Mouse (Mus musculus) subcutaneous adipose tissue, adult 2 months (tissue): ENCODE measurements around the gene Celsr2. TPM values are rescaled to one million over a fixed set of nuclear protein-coding genes. Genes with fewer than 3 reads are reported as not detected.

Experiments used
- polyA plus RNA-seq: library from polyadenylated mRNA; depleted of rRNA; stranded (reverse); fragments of >200 nt; gene quantifications from 2 replicates; pipeline ENCODE4 v1.2.3, GENCODE M21; 2012; ENCODE audit warnings: low replicate concordance; rRNA removed

The Celsr2 gene
- 5.4 and 20.9 TPM in 2 replicates for polyA plus RNA-seq

DNA sequence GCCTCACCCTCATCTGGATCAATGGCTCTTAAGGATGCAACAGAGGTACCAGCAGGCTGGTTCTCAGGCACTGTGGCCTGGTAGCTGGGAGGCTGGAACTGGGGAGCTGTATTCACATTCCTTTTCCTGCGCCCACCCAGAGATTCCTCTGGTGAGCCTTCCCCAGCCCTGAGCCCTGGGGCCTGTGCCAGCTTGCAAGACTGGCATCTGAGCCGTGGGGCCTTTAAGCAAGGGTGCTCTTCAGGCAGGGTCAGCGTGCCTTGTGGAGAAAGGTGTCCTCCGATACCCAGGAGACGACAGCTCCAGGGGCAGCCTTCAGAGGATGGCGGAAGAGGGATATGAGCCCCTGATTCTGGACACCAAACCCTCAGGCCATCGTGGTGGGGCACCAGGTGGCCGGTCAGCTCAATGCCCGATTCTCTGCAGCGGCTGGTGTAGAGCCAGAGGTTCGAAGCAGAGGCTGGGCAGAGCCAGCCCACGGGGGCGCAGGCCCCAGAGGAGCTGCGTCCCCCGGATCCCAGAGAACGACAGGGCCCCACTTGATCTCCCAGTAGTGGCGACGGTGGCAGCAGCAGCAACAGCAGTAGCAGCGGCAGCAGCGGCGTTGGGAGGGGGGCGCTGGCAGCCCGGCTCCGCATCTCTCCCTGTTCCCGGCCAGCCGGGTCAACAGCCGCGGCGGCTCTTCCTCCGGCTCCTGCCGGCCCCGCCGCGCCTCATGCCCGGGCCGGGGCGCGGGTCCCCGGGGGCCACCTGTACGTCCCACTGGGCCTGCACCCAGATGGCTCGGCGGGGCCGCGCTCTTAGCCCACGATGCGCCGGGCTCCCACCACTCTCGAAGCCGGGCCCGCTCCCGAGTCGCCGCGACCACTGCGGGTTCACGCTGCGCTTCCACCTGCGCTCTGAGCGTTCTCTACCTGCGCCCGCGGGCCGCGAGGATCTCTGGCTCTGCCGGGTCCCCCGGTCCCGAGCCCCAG lies at the start of gene Celsr2:
TSS of gene Celsr2 (minus strand) at position 696 of the 974 bp plus-strand sequence.

DNA sequence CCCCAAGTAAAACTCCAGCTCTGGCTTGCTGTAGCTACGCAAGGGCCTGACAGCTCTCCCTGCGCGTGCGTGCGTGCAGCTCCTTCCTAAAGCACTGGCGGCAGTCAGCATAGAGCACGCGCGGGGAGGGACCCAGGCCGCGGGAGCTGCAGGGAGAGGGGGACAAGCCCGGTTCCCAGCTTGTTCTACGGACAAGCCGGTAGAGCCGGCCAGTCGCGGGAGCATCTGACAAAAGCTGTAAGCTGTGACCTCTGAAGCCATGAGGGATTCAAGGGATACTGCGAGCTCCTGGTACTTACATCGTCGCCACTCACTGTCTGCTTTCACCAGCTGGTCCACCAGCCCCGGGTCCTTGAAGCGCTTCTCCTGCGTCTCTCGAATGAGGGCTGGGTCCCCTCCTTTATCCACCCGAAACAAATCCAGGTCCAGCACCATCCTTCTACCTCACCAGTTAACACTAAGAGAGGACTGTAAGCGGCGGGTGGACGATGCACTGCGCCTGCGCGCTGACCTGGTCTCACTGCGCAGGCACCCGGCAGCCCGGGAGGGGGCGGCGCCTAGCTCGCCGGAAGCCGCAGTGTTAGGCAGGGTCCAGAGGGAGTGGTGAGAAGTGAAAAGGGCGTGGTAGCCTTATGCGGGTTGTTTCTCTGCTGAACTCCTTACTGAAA lies 29.5 kb upstream of the Celsr2 start, which contains the start of gene Sars:
TSS of gene Sars (minus strand) at position 512 of the 668 bp plus-strand sequence.

DNA sequence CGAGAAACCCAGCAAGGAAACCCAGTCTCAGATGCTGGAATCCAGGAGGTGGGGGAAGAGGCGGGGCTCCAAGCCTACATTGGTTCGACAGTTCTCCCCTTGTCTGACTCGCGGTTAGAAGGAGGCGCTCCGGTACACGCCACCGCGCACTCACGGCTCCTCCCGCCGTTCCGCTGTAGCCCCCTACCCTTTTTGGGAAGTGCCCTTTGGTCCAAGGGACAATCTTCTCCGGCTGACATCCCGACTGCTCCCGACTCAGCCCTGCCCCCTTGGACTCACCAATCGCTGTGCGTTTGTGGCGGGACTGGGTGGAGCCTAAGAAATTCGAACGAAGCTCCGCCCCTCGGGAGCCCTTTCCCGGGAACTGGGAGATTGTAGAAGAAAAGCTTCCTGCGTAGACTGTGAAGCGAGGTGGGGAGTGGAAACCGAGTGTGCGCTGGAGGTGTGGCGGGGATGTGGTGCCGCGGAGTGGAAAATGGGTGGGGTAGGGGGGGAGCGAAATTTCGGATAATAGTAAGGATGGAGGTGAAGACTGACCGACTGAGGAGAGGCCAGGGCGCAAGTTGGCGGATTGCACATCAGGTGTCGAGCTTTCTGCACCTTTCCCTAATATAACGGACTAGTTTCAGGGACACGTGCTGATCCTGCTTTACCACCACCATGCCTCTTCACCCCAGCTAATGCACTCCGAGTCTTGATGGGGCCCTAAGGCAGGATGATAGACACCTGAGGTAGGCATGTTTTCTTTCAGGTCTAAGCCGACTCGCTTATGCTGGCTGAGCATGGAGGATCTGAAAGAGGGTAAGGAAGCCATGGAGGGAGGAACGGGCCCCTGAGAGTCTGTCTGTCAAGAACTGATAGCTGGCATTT lies 31.6 kb downstream of the Celsr2 start, which contains the start of gene Psrc1:
TSS of gene Psrc1 (plus strand) at position 355 of the 870 bp plus-strand sequence.

DNA sequence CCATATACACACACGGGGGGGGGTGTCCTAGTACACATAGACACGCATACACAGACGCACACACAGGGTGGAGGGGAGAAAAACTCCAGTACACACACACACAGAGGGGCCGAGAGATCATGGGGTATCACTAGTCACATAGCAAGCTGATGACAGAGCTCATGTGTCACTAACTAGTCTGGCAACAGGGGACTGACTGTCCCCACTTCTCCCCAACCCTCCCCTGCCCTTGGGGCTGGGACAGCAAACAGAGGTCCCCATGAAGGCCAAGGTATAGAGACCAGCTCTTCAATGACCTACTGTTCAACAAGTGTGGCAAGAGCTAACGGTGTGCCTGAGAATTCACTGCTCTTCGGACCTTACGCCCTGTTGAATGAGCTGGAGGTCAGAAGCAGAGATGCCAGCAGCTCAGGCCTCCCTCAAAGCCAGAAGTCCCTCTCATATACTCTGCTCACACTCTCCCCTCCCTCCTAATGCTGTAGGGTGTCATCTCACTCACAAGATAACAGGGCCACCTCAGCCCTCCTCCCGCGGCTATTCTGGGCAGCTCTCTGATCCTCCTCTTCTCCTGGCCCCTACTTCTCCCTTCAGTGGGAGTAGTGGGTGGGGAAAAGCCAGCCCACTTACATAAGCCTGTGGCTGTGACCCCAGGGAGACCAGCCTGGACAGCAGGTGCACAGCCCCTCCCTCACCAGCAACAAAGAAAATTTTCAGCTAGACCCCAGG lies 50.9 kb downstream of the Celsr2 start, which contains the start of gene Mybphl:
TSS of gene Mybphl (plus strand) at position 642 of the 726 bp plus-strand sequence.

Other genes with a start within 250 kb of the Celsr2 start
- 9.1 and 22.1 TPM in 2 replicates for gene Amigo1, start 229.2 kb downstream of the Celsr2 start, polyA plus RNA-seq
- 6.8 and 8.5 TPM in 2 replicates for gene Cyb561d1, start 214.3 kb downstream of the Celsr2 start, polyA plus RNA-seq
- gene Atxn7l2, start 204.6 kb downstream of the Celsr2 start, polyA plus RNA-seq: 4.9 and 18.9 TPM in 2 replicates
- gene Sypl2, start 188.9 kb downstream of the Celsr2 start, polyA plus RNA-seq: 0.20 and 0.55 TPM in 2 replicates
- gene Psma5, start 158.6 kb downstream of the Celsr2 start, polyA plus RNA-seq: 69.4 and 79.0 TPM in 2 replicates
- gene Sort1, start 131.5 kb downstream of the Celsr2 start, polyA plus RNA-seq: 95.9 and 169 TPM in 2 replicates
- not detected in 2 replicates for gene Mybphl, start 50.6 kb downstream of the Celsr2 start, polyA plus RNA-seq
- gene Psrc1, start 31.7 kb downstream of the Celsr2 start, polyA plus RNA-seq: 1.1 and 5.4 TPM in 2 replicates
- 41.3 and 52.4 TPM in 2 replicates for gene Sars, start 29.7 kb upstream of the Celsr2 start, polyA plus RNA-seq
- 0.29 and 0.37 TPM in 2 replicates for gene 1700013F07Rik, start 118.6 kb upstream of the Celsr2 start, polyA plus RNA-seq
- gene 5330417C22Rik, start 121.0 kb upstream of the Celsr2 start, polyA plus RNA-seq: 0.04 and 1.9 TPM in 2 replicates
- 6.8 and 10.8 TPM in 2 replicates for gene Tmem167b, start 146.9 kb upstream of the Celsr2 start, polyA plus RNA-seq
- gene Taf13, start 156.1 kb upstream of the Celsr2 start, polyA plus RNA-seq: 3.9 and 7.2 TPM in 2 replicates
- 7.1 and 8.7 TPM in 2 replicates for gene Wdr47, start 175.7 kb upstream of the Celsr2 start, polyA plus RNA-seq
- gene Clcc1, start 238.4 kb upstream of the Celsr2 start, polyA plus RNA-seq: 28.8 and 47.1 TPM in 2 replicates